Mouse (Mus musculus): ENCODE data around the gene Spn.
A peak's percentile ranks its signal among the peaks of the same experiment; 100 is the strongest.

The Spn gene

GRCm38 (mm10) chr7:127139562-127139961, 1.9 kb upstream of the Spn start:
- DNase-seq = no peak

- DNase-seq = no peak
These were observed 1.5 kb upstream of the Spn start for GRCm38 (mm10) chr7:127139100-127139499.

DNA sequence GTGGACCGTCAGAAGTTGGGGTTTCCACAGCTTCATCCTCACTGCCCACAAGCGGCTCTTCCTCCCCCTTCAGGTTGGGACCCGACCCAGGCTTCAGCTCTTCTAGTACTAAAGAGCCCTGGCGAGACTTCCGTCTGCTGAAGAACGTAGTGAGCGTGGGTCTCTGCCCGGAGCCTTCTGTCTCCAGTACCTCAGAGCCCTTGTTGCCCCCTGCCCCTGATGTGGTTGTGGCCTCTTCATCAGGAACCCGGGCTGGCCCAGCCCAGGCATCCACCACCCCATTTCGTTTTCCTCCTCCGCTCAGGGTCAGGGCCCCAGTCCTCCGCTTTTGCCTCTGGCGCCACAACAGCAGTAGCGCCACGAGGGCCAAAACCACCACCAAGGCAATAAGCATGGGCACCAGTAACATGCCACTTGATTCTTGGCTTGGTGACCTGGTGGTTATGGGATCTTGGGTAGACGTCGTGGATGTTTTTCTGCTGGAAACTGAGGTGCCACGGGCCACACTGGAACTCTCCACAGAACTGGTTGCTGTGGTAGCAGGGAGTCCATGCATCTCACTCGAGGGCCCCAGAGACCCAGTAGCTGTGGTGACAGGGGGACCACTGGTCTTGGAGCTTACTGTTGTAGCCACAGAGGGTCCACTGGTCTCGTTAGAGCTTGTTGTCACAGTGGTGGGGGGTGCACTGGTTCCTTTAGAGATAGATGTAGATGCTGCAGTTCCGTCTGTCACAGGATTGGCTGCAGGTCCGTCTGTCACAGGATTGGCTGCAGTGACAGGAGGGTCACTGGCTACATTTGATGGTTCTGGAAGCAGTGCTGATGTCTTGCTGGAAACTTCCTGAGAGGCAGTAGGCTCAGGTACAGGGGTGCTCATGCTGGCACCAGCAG, 1.2 kb downstream of the Spn start:
- no peak for DNase-seq

GRCm38 (mm10) chr7:127134821-127135447, 2.7 kb downstream of the Spn start:
- no peak for DNase-seq

- no peak for DNase-seq
These were observed 4.5 kb downstream of the Spn start for GRCm38 (mm10) chr7:127133125-127133524.

DNA sequence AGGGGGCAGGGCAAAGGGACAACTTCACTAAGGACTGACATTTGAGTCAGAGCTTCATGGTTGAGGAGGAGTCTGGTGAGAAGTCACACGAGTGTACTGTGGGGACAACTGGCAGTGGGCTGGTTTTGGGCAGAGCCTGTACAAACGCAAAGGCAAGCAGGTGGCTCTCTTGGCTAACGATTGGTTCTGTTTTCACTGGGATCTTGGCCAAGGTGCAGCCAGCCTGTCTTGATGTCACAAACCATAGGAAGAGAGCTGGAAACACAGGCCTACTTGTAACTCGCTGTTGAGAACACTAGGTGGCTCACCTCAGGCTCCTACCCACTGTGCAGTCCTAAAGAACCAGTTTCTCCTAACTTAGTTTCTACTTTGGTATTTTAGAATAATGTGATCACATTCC, 8.0 kb downstream of the Spn start:
- peak; percentile 54 for DNase-seq

DNA sequence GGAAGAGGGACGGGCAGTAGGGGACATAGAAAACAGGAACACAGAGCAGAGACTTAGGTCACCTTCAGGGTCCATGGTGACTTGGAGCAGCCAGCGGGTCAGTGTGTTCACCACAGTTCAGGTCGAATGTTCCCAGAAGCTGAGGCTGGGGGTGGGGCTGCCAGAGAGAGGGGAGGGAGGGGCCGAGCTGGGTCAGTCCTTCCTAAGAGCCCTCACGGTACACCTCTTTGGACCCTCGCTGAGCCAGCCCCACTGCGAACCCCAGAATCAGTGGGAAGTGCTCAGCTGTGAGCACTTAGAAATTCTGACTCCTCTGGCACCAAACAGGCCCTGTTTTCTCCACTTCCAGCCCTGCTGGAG, 15.7 kb downstream of the Spn start, which contains the start of gene Qprt:
TSS of gene Qprt (minus strand) at position 316 of the 360 bp plus-strand sequence.
- no peak for DNase-seq

DNA sequence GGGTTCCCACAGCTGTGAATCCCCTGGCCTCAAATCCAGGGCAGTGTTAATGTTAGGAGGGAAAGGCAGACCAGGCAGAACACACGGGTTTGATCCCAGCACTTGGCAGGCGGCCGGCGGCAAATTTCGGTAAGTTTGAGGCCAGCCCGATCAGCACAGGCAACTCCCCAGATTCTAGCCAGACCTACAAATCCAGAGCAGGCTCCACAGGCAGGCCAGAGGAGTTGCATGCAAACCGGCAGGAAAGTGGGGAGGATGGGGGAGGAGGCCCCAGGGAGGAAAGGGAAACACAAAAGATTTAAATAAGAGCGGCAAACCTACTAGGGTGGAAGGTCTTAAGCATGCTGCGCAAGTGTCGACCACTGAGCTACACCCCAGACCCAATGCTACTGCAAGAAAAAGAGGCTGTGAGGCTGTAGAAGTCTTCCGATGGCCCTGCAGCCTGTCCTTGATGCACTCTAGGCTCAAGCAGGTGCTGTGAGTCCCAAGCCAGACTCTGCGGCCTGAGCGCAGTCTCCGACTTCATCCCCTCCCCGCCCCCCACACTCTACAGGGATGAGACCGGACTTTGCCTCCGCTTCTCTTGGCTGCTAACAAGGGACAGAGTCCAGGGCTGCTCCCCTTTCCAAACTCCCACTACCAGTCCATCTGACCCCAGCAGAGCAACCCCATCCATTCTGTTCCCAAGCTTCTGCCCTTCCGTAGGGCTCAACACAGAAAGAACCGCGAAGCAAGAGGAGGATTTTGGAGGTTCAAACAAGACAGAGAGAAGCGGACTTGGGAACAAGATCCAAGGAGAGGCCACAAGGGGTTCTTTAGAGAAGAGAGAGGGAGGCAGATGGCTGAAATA, 16.3 kb downstream of the Spn start:
- DNase-seq = no peak

GRCm38 (mm10) chr7:127118671-127119445, 18.8 kb downstream of the Spn start:
- DNase-seq = no peak

DNA sequence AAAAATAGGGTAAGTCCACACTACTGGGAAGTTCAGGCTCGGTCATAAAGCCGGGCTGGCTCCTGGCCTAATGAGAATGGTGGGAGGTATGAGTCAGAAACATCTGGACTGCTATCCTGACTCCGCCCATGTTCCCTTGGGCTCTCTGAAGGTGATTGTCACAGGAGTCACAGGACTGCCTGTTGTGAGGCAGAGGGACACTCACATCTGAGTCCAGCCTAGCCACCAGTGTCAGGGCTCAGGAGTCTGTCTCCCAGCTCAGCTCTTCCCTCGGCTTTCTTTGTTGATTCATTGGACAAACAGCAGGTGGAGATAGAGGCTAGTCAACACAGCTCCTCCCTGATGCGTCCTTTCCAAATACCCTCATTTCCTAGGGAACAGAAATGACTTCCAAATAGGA, 19.7 kb downstream of the Spn start:
- DNase-seq = no peak

- DNase-seq = no peak
These were observed 21.2 kb downstream of the Spn start for GRCm38 (mm10) chr7:127116331-127116935.

- DNase-seq = no peak
These were observed 22.7 kb downstream of the Spn start for GRCm38 (mm10) chr7:127114920-127115319.

GRCm38 (mm10) chr7:127113614-127114259, 23.9 kb downstream of the Spn start:
- DNase-seq = no peak

GRCm38 (mm10) chr7:127112921-127113597, 24.6 kb downstream of the Spn start:
- no peak for DNase-seq

DNA sequence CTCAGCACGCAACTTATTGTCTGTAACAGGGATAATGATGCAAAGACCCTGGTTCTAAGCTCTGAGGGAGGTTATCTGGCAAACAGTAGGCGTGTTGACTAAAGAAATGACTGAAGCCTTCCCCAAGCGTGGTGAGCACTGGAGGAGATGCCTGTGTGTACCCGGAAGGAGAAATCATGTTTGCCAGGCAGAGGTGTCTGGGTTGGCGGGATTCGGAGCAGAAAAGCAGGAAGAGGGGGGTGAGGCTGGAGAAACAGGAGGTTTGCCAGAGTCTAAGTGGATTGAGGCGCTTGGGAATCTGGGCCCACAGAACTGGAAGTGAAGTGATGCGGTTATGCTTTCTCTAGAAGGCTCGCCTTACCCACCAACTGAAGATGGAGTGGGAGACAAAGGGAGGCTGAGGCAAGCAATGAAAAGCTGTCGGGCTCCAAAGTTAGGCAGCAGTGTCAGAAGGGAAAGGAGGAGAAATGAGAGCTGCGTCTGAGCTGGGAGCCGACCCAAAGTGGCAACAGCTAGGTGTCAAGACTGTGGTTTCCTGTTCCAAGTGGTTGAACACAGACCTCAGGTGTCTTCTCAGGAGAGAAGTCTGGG, 25.3 kb downstream of the Spn start:
- no peak for DNase-seq

GRCm38 (mm10) chr7:127111461-127111860, 26.2 kb downstream of the Spn start:
- DNase-seq = peak; percentile 59

DNA sequence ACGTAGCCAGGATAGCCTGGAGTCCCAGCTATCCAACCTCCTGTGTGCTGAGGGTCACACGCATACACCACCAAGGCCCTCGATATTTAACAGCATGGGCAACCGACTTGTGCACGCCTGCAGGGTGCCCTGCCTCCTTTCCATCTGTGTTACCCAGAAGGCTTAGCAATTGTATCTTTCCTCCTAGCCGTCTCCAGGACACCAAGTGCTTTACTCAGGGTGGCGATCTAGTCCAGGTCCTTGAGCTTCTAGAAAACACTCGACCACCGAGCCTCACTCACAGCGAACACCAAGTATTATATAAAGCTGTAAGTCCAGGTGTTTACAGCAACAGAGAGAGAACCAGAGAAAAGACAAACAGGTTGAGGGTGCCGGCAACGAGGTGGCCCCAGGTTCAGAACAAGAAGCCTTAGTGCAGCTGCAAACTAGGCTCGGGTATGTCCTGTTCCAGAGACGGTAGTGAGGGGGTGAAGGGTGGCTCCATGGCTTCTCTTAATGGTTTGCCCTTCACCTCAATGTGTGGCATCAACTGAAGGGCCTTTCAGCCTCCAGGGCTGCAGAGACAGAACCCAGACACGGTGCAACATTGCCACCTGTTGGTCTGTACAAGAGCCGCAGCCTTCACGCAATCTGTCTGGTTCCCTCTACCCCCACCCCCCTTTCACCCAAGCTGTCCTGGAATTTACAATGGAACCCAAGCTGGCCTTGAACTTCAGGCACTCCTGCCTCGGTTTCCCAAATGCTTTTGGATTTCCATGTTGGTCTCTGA, 27.2 kb downstream of the Spn start:
- DNase-seq = peak; percentile 85

GRCm38 (mm10) chr7:127105551-127105950, 32.1 kb downstream of the Spn start:
- DNase-seq = no peak

GRCm38 (mm10) chr7:127104560-127105332, 32.9 kb downstream of the Spn start:
- peak; percentile 91 for DNase-seq
